Mouse (Mus musculus) spleen, postnatal 4 days (tissue): Measurements from ENCODE around the gene Adamtsl3.
"Not testable (repeated sequence)": the region's sequence is repeated elsewhere in the genome, so short reads cannot be mapped to it uniquely, and the experiment has no call there.

Experiments
- DNase-seq, 2 experiments: peaks; one replicate each; pipeline ENCODE4 v3.0.0; 2022; ENCODE audit warnings: low spot score in 2 of 2

Gene Adamtsl3

GRCm38 (mm10) chr7:82361127-82361526 lies 25.6 kb downstream of the Adamtsl3 start:
- DNase-seq: no peak

GRCm38 (mm10) chr7:82364567-82364966 lies 29.1 kb downstream of the Adamtsl3 start:
- DNase-seq: no peak

- DNase-seq: no peak
These were observed 30.6 kb downstream of the Adamtsl3 start for GRCm38 (mm10) chr7:82366056-82366455.

GRCm38 (mm10) chr7:82366471-82366870 lies 31.0 kb downstream of the Adamtsl3 start:
- no peak for DNase-seq

GRCm38 (mm10) chr7:82368047-82368446 lies 32.6 kb downstream of the Adamtsl3 start:
- DNase-seq: no peak

- DNase-seq: no peak
These were observed 34.6 kb downstream of the Adamtsl3 start for GRCm38 (mm10) chr7:82370132-82370531.

GRCm38 (mm10) chr7:82371411-82371810 lies 35.9 kb downstream of the Adamtsl3 start:
- no peak for DNase-seq

GRCm38 (mm10) chr7:82378311-82378710 lies 42.8 kb downstream of the Adamtsl3 start:
- no peak for DNase-seq

- DNase-seq: no peak
These were observed 44.3 kb downstream of the Adamtsl3 start for GRCm38 (mm10) chr7:82379765-82380164.

GRCm38 (mm10) chr7:82382843-82383535 lies 47.5 kb downstream of the Adamtsl3 start:
- no peak for DNase-seq

- DNase-seq: no peak
These were observed 48.0 kb downstream of the Adamtsl3 start for GRCm38 (mm10) chr7:82383536-82383848.

GRCm38 (mm10) chr7:82387121-82387520 lies 51.6 kb downstream of the Adamtsl3 start:
- DNase-seq: no peak

GRCm38 (mm10) chr7:82394435-82395186 lies 59.1 kb downstream of the Adamtsl3 start:
- no peak for DNase-seq

GRCm38 (mm10) chr7:82395239-82395638 lies 59.7 kb downstream of the Adamtsl3 start:
- no peak for DNase-seq

GRCm38 (mm10) chr7:82395751-82396512 lies 60.4 kb downstream of the Adamtsl3 start:
- DNase-seq: no peak

- DNase-seq: no peak
These were observed 61.4 kb downstream of the Adamtsl3 start for GRCm38 (mm10) chr7:82396869-82397268.

GRCm38 (mm10) chr7:82397632-82398031 lies 62.1 kb downstream of the Adamtsl3 start:
- DNase-seq: no peak

GRCm38 (mm10) chr7:82405466-82406045 lies 70.1 kb downstream of the Adamtsl3 start:
- no peak for DNase-seq

- no peak for DNase-seq
These were observed 75.5 kb downstream of the Adamtsl3 start for GRCm38 (mm10) chr7:82410966-82411365.

- no peak for DNase-seq
These were observed 81.2 kb downstream of the Adamtsl3 start for GRCm38 (mm10) chr7:82416653-82417052.

GRCm38 (mm10) chr7:82417053-82417452 lies 81.6 kb downstream of the Adamtsl3 start:
- no peak for DNase-seq

- DNase-seq: not testable (repeated sequence)
These were observed 85.0 kb downstream of the Adamtsl3 start for GRCm38 (mm10) chr7:82420329-82421052.
